Mouse (Mus musculus): ENCODE results near the gene Sgms1.

Sgms1 gene

GRCm38 (mm10) chr19:32249181-32250130, 140.1 kb downstream of the Sgms1 start:
- no peak for DNase-seq (ENCODE audit: low read depth, low spot score)

- DNase-seq (ENCODE audit: low read depth, low spot score): no peak
Measured at GRCm38 (mm10) chr19:32244881-32245280, 144.6 kb downstream of the Sgms1 start.

DNA sequence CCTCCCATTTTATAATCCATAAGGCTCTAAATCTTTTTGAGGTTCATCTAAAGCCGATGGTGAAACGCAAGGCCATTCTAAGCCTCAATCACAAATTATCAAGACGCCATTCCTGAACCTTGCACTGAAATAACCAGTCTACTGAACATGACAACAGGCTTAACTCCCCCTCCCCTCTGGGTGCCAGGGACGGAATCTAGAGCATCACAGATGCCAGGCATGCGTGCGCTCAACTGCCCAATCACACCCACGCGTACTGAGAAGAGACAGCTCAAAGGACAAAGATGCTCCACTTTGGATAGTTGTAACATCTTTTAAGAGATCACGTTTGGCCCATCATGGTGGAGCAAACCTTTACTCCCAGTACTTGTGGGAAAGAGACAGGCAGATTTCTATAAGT, 146.3 kb downstream of the Sgms1 start:
- no peak for DNase-seq (ENCODE audit: low read depth, low spot score)

GRCm38 (mm10) chr19:32242153-32242552, 147.4 kb downstream of the Sgms1 start:
- no peak for DNase-seq (ENCODE audit: low read depth, low spot score)

DNA sequence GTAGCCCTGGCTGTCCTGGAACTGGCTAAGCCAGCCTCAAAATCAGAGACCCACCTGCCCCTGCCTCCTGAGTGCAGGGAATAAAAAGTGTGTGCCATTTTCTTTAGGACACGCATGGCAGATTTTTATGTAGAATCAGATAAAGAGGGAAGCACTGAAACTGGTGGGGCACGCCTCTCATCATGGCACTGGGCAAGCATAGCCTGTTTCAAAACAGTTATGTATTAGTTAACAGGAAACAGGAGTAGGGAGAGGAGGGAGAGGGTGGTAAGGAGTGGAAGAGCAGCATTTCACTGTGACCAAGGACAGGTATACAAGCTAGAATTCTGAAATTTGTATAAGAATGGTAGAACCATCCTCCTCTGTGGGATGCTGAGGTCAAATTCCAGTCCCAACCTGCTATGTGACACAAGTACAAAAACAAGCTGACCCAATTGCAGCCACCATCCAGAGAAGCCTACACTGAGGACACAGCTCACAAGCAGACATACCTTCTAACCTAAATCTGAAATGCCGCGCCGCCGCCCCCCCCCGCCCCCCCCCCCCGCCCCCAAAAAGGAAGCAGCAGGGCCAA, 149.0 kb downstream of the Sgms1 start:
- DNase-seq (ENCODE audit: low read depth, low spot score): no peak

GRCm38 (mm10) chr19:32239925-32240324, 149.6 kb downstream of the Sgms1 start:
- no peak for DNase-seq (ENCODE audit: low read depth, low spot score)

GRCm38 (mm10) chr19:32239459-32239792, 150.1 kb downstream of the Sgms1 start:
- DNase-seq (ENCODE audit: low read depth, low spot score): no peak

DNA sequence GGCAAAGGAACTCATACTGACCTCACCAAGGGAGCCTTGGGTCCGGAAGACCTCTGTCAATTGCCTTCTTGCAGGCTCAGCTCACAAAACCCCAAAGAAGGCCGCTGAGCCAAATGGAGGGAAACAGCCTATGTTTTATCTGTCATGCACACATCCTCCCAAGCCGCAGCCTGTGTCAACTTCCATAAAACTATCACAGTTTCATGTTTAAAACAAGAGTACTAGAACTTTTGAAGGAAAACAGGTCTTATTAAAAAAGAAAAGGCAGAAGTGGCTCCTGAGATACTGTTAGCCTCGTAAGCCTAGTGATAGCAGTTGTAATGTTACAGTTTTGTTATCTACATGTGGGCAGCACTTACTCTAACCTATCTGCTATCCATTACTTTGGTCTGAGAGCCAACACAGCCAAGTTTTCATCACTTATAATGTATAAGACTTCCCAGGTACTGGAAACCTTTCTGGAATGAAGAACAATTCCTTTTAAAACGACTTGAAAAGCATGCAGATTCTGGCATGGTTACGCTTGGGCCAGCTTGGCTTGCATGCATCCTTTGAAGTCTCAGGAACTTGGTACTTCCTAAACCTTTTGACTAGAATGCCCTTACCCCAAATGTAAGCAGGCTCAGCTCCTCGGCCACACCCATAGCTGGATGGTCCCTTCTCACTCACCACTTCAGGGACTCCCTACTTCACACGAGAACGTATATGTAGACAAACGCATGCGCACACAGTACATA, 150.6 kb downstream of the Sgms1 start:
- DNase-seq (ENCODE audit: low read depth, low spot score): no peak

GRCm38 (mm10) chr19:32237685-32238084, 151.8 kb downstream of the Sgms1 start:
- no peak for DNase-seq (ENCODE audit: low read depth, low spot score)

DNA sequence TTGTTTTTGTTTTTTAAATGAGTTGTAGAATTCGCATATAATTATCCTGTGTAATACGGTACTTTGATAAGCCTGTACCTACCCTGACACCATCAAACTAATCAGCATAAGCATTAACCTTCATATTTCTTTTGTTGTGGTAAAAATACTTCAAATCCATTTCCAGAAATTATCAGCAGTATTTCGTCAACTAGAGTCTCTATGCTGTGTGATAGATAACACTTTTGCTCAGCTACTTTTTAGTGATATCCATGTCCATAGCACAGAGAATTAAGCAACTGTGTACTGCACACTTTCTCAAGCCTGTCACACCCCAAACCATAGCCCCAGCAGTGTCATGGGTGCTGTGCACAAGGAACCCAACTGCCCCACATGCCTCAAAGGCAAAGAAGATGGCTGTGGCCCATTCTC, 152.3 kb downstream of the Sgms1 start:
- no peak for DNase-seq (ENCODE audit: low read depth, low spot score)

DNA sequence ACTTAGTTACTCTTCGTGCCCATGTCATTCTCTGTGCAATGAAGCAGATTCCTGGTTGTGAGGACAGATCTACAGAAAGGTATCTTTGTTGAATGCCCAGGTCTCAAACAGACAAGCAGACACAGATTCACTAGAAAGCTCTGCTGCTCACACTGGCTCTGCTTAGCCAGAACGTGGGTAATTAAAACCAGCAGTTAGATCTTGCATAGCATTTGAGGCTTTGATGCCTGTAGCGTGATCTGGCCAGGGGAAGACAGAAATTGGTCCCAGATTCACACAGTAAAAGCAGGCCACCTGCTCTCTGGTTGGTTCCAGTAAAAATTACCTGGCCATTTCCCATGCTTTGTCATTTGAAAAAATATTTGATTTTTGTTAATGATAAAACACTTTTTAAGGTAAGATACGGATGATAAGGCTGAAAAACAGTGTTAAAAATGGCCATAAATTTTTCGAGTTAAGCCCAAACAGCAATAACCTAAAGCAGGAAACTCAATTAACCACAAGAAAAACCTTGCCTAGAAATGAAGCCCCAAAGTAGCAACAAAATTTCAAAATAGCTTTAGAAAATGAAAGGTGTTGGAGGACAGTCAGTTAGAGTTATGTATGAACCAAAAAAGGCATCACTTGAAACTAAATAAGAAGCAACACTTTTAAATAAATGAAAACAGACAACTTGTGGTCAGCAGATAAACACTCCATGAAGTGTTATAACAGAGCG, 154.6 kb downstream of the Sgms1 start:
- no peak for DNase-seq (ENCODE audit: low read depth, low spot score)

- DNase-seq (ENCODE audit: low read depth, low spot score): no peak
Measured at GRCm38 (mm10) chr19:32231292-32231691, 158.2 kb downstream of the Sgms1 start.

DNA sequence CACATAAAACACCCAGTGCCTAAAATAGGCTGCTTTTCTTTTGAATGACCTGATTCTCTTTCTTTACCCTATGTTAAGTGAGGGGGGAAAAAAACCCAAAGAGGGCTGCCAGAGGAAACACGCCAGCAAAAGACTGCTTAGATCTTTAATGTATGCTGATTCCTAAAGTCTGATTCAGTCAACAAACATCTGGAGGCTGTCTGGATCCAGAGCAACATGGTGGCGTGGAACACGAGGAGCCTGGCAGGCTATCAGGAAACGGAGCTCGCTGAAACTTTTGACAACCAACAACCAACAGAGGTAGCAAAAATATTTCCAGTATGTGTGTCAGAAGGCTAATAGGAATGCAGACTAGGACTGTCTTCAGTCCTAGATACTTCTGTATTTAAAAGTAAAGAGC, 158.7 kb downstream of the Sgms1 start:
- DNase-seq (ENCODE audit: low read depth, low spot score): no peak

- DNase-seq (ENCODE audit: low read depth, low spot score): no peak
Measured at GRCm38 (mm10) chr19:32230301-32230700, 159.2 kb downstream of the Sgms1 start.

DNA sequence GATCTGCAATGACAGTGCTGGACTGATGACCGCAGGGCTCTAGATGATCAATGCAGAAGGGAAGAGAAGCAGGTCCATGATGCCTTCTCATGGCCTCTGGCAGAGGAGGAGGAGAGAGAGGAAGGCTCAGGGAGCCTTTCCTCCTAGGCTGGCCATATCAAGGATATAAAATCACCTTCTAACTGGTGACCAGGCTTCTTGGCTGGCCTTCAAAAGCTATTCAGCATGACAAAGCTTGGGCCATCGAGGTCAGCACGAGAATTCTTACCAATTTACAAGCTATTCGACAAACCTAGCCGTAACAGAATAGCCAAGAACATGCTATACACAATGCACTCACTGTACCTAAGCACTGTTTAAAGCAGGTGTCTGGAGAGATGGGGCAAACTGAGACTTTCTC, 159.7 kb downstream of the Sgms1 start:
- no peak for DNase-seq (ENCODE audit: low read depth, low spot score)

GRCm38 (mm10) chr19:32227175-32227574, 162.3 kb downstream of the Sgms1 start:
- no peak for DNase-seq (ENCODE audit: low read depth, low spot score)

- DNase-seq (ENCODE audit: low read depth, low spot score): no peak
Measured at GRCm38 (mm10) chr19:32225097-32225490, 164.4 kb downstream of the Sgms1 start.

GRCm38 (mm10) chr19:32224318-32225096, 165.0 kb downstream of the Sgms1 start:
- DNase-seq (ENCODE audit: low read depth, low spot score): no peak

- no peak for DNase-seq (ENCODE audit: low read depth, low spot score)
Measured at GRCm38 (mm10) chr19:32223751-32224174, 165.8 kb downstream of the Sgms1 start.

GRCm38 (mm10) chr19:32222083-32222482, 167.4 kb downstream of the Sgms1 start:
- no peak for DNase-seq (ENCODE audit: low read depth, low spot score)

GRCm38 (mm10) chr19:32220991-32221390, 168.5 kb downstream of the Sgms1 start:
- no peak for DNase-seq (ENCODE audit: low read depth, low spot score)

All from WW6 (cell line).